Mouse (Mus musculus) lung, postnatal 0 days (tissue): ENCODE results near the gene Tnik.

Experiments
- CTCF ChIP-seq: IDR thresholded peaks from 2 replicates; pipeline ENCODE4 v1.5.1; 2016; ENCODE audit warnings: antibody characterized with exemption, mild to moderate bottlenecking
- EP300 ChIP-seq: IDR thresholded peaks from 2 replicates; pipeline ENCODE4 v1.6.1; 2016; ENCODE audit warnings: antibody characterized with exemption, mild to moderate bottlenecking, control low read depth

DNA sequence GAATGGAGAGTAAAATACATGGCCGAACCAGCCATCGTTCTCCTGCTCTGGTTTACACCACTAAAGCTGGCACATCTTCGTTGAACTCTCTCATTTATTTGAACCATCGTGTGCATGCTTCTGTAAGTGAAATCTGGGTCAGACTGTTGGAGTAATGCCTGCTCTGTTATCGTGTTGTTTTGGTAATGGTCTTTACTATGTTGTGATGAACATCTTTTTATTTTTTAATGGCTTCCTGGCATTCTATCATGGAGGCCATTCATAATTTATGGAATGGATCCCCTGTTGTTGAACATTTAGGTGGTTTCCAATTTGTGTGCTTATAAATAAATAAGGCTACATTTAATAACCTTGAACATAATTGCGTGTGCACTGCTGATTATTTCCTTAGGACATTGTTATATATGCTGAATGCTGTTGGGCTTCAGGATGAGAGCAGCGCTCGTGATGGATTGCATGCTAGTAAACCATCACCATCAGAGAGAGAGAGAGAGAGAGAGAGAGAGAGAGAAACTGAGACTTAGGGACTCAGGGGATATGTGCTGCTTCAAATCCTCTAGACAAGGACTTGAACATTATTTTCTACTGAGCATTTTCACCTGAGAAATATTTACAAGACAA lies 62.7 kb downstream of the Tnik start:
- TF ChIP-seq CTCF (no peak), EP300 (no peak)
